Mouse (Mus musculus) E14TG2a.4 (cell line): ENCODE data around the gene Adora3.

Source experiments
- CTCF ChIP-seq: conservative IDR thresholded peaks from 2 replicates; pipeline ENCODE4 v1.5.1; 2014; ENCODE audit warnings: low read length
- POU5F1 ChIP-seq: IDR thresholded peaks from 2 replicates; pipeline ENCODE4 v1.6.1; 2014; ENCODE audit warnings: low read length, borderline replicate concordance

DNA sequence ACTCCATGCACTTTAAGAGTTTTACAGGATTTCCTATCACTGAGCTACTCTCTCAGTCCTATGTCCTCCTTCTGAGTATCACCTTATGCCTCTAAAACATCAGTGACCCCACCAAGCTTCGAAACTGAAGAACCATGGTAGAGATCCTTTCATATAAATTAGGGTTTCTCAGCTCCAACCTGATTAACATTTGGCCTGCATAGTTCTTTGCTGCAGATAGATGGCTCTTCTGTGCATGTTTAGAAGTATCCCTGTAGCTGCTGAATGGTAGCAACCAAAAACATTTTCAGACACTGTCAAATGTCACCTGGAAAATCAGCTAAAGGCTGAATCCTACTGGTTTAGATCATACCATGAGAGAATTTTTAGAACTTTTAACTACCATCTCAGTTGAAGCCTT, 86.6 kb downstream of the Adora3 start:
- no peak for TF ChIP-seq CTCF
- TF ChIP-seq POU5F1 = no peak
